8 mouse cellular contexts compared by ENCODE assay signal in the genomic region with DNA sequence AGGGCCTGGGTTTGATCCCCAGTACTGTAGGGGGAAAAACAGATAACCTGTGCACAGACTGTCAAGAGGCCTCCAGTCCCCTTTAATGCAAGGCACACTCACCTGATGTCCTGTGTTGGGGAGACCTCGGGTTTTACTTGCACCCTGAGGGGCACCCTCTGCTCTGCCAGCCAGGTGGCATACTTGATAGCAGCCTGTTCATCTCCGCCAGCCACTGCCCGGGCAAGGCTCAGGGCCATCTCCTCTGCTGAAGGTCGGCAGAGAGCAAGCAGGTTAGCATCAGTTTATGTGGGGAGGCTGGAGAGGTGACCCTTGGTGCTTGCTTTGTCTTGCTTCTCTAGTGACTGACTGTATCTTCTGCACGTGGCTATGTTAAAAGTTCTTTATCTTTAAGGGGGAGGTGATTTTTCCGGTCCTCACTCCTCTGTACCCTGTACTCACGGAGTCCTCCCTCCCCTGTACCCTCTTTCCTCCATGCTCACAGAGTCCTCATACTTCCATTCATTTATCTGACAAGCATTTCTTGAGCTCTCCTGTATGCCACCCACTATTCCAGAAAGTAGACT. TPM values are rescaled to one million over a fixed set of nuclear protein-coding genes. Genes with fewer than 3 reads are reported as not detected.
DNase-seq lines count a peak whose midpoint lies in the region; ATAC-seq lines count a peak whose summit lies in the region.

No protein-coding gene starts in this region.

- H3K36me3 ChIP-seq in kidney, embryonic 16.5 days (ENCODE audit: insufficient read depth, low read length) = peaks cover 10% of the 10 kb centered on the region
- peaks cover 8% of the 10 kb centered on the region for H3K36me3 ChIP-seq in hindbrain, embryonic 15.5 days
- peaks cover 35% of the 10 kb centered on the region for H3K36me3 ChIP-seq in midbrain, embryonic 13.5 days

- H3K27ac ChIP-seq in kidney, embryonic 16.5 days (ENCODE audit: low read length) = no peak overlapping the region
- H3K27ac ChIP-seq in hindbrain, embryonic 15.5 days (replicated peaks) = no peak overlapping the region
- H3K27ac ChIP-seq in midbrain, embryonic 13.5 days = no peak overlapping the region

- intact Hi-C loops in left cerebral cortex, postnatal 4 days (cut with DNase I) = no loop called here

- DNase-seq in kidney, postnatal 14 days = no peak
- DNase-seq in c-Kit-positive CD71-positive TER-119-positive erythroid progenitor cells, embryonic 14.5 days (ENCODE audit: low spot score) = peak; percentile 44
- DNase-seq in layer of hippocampus, adult 11-12 months (ENCODE audit: low spot score) = no peak
- no peak for DNase-seq in layer of hippocampus, adult 9-10 months (ENCODE audit: low spot score)
- DNase-seq in left cerebral cortex, postnatal 4 days = no peak

- H3K9me3 ChIP-seq in kidney, embryonic 16.5 days (ENCODE audit: low read length) = no peaks in the 10 kb centered on the region
- no peaks in the 10 kb centered on the region for H3K9me3 ChIP-seq in hindbrain, embryonic 15.5 days
- H3K9me3 ChIP-seq in midbrain, embryonic 13.5 days = no peaks in the 10 kb centered on the region

- ATAC-seq in kidney, embryonic 16.5 days (ENCODE audit: low FRiP score, low TSS enrichment) = no peak
- ATAC-seq in hindbrain, embryonic 15.5 days (ENCODE audit: low FRiP score, low read depth) = no peak
- ATAC-seq in midbrain, embryonic 13.5 days = no peak

- peak overlapping the region; percentile 93 for H3K9ac ChIP-seq in kidney, embryonic 16.5 days (replicated peaks; ENCODE audit: low read length)
- no peak overlapping the region for H3K9ac ChIP-seq in hindbrain, embryonic 15.5 days
- peak overlapping the region; percentile 84; the same call in 1 of the 2 replicates for H3K9ac ChIP-seq in midbrain, embryonic 13.5 days (replicated peaks)

- H3K4me3 ChIP-seq in kidney, embryonic 16.5 days (ENCODE audit: low read length) = peak overlapping the region; percentile 88
- H3K4me3 ChIP-seq in hindbrain, embryonic 15.5 days = peak overlapping the region; percentile 72
- H3K4me3 ChIP-seq in midbrain, embryonic 13.5 days (replicated peaks) = peak overlapping the region; percentile 63

- H3K4me2 ChIP-seq in kidney, embryonic 16.5 days (replicated peaks; ENCODE audit: low read depth, low read length) = peak overlapping the region; percentile 90
- peak overlapping the region; percentile 70 for H3K4me2 ChIP-seq in hindbrain, embryonic 15.5 days
- H3K4me2 ChIP-seq in midbrain, embryonic 13.5 days (replicated peaks) = peak overlapping the region; percentile 91

- H3K27me3 ChIP-seq in kidney, embryonic 16.5 days (ENCODE audit: insufficient read depth, low read length) = no peaks in the 10 kb centered on the region
- no peaks in the 10 kb centered on the region for H3K27me3 ChIP-seq in hindbrain, embryonic 15.5 days
- H3K27me3 ChIP-seq in midbrain, embryonic 13.5 days = 0 out of 2 replicates have a peak, but pooled peaks cover 4% of the 10 kb centered on the region

- WGBS in kidney, embryonic 16.5 days = 67% methylated on average over 7 of the region's 7 CpGs
- 68% methylated on average over 7 of the region's 7 CpGs for WGBS in hindbrain, embryonic 15.5 days
- 75% methylated on average over 7 of the region's 7 CpGs for WGBS in midbrain, embryonic 13.5 days

- H3K4me1 ChIP-seq in kidney, embryonic 16.5 days (ENCODE audit: insufficient read depth, low read length) = peaks cover 23% of the 10 kb centered on the region
- H3K4me1 ChIP-seq in hindbrain, embryonic 15.5 days (replicated peaks) = peaks cover 22% of the 10 kb centered on the region
- peaks cover 26% of the 10 kb centered on the region for H3K4me1 ChIP-seq in midbrain, embryonic 13.5 days (replicated peaks)

RNA-seq across cellular contexts. Expression of a gene that starts 1.5 kb away (rescaled TPM):
- polyA plus RNA-seq in kidney, embryonic 16.5 days (2015; fragmentation: Nextera tagmentation; extraction: Ambion mirVana) = 93.4 and 96.6 TPM in 2 replicates
- polyA plus RNA-seq in hindbrain, embryonic 15.5 days (2015; fragmentation: Nextera tagmentation; extraction: Ambion mirVana) = 95.3 and 103 TPM in 2 replicates
- polyA plus RNA-seq in midbrain, embryonic 13.5 days (2015; fragmentation: Nextera tagmentation; extraction: Ambion mirVana) = 99.2 and 108 TPM in 2 replicates
- total RNA-seq in left cerebral cortex, postnatal 4 days (2021) = 100 to 1,000 TPM; 123 to 134 TPM

RNA-seq across cellular contexts. Expression of a gene that starts 12.9 kb away (rescaled TPM):
- polyA plus RNA-seq in kidney, embryonic 16.5 days (2015; fragmentation: Nextera tagmentation; extraction: Ambion mirVana) = 1.8 and 1.9 TPM in 2 replicates
- polyA plus RNA-seq in hindbrain, embryonic 15.5 days (2015; fragmentation: Nextera tagmentation; extraction: Ambion mirVana) = 1.8 TPM in 2 replicates
- 0.82 and 0.89 TPM in 2 replicates for polyA plus RNA-seq in midbrain, embryonic 13.5 days (2015; fragmentation: Nextera tagmentation; extraction: Ambion mirVana)
- total RNA-seq in left cerebral cortex, postnatal 4 days (2021) = 1 to 10 TPM in 1 of 2 experiments, under 1 TPM in 1; 0.92 to 1.4 TPM

RNA-seq across cellular contexts. Expression of a gene that starts 37.3 kb away (rescaled TPM):
- 41.1 and 41.8 TPM in 2 replicates for polyA plus RNA-seq in kidney, embryonic 16.5 days (2015; fragmentation: Nextera tagmentation; extraction: Ambion mirVana)
- polyA plus RNA-seq in hindbrain, embryonic 15.5 days (2015; fragmentation: Nextera tagmentation; extraction: Ambion mirVana) = 32.1 and 36.5 TPM in 2 replicates
- 32.2 and 36.2 TPM in 2 replicates for polyA plus RNA-seq in midbrain, embryonic 13.5 days (2015; fragmentation: Nextera tagmentation; extraction: Ambion mirVana)
- total RNA-seq in left cerebral cortex, postnatal 4 days (2021) = 10 to 100 TPM; 41.2 to 42.6 TPM

RNA-seq across cellular contexts. Expression of a gene that starts 45.5 kb away (rescaled TPM):
- polyA plus RNA-seq in kidney, embryonic 16.5 days (2015; fragmentation: Nextera tagmentation; extraction: Ambion mirVana) = 0.91 and 1.6 TPM in 2 replicates
- polyA plus RNA-seq in hindbrain, embryonic 15.5 days (2015; fragmentation: Nextera tagmentation; extraction: Ambion mirVana) = 50.6 and 60.3 TPM in 2 replicates
- polyA plus RNA-seq in midbrain, embryonic 13.5 days (2015; fragmentation: Nextera tagmentation; extraction: Ambion mirVana) = 26.8 and 28.5 TPM in 2 replicates
- total RNA-seq in left cerebral cortex, postnatal 4 days (2021) = 10 to 100 TPM; 18.7 to 27.1 TPM
